Mouse (Mus musculus) brain, embryonic 14.5 days (tissue): ENCODE measurements around the gene Galk2.

Experiments
- CTCF ChIP-seq: fragments of 200-500 bp; IDR thresholded peaks from 2 replicates; pipeline ENCODE4 v1.5.1; 2012; ENCODE audit warnings: inconsistent platforms, mild to moderate bottlenecking, moderate library complexity, borderline replicate concordance; ENCODE audit not compliant: insufficient read depth, insufficient read length; ENCODE audit errors: extremely low read depth
- POLR2A ChIP-seq: fragments of 200-500 bp; IDR thresholded peaks from 2 replicates; pipeline ENCODE4 v1.6.1; 2012; ENCODE audit warnings: mild to moderate bottlenecking, inconsistent platforms, borderline replicate concordance; ENCODE audit not compliant: poor library complexity, insufficient read depth, insufficient read length, severe bottlenecking; ENCODE audit errors: extremely low read depth

GRCm38 (mm10) chr2:126015763-126016473 is 157.0 kb downstream of the Galk2 start:
- no peak for TF ChIP-seq CTCF
- no peak for TF ChIP-seq POLR2A
